Mouse (Mus musculus): ENCODE results near the gene Cxcl12. TPM values are rescaled to one million over a fixed set of nuclear protein-coding genes. Genes with fewer than 3 reads are reported as not detected.

Gene Cxcl12
- polyA plus RNA-seq (2016; fragmentation: Nextera tagmentation; extraction: Ambion mirVana), result 63.6 and 67.1 TPM in 2 replicates

DNA sequence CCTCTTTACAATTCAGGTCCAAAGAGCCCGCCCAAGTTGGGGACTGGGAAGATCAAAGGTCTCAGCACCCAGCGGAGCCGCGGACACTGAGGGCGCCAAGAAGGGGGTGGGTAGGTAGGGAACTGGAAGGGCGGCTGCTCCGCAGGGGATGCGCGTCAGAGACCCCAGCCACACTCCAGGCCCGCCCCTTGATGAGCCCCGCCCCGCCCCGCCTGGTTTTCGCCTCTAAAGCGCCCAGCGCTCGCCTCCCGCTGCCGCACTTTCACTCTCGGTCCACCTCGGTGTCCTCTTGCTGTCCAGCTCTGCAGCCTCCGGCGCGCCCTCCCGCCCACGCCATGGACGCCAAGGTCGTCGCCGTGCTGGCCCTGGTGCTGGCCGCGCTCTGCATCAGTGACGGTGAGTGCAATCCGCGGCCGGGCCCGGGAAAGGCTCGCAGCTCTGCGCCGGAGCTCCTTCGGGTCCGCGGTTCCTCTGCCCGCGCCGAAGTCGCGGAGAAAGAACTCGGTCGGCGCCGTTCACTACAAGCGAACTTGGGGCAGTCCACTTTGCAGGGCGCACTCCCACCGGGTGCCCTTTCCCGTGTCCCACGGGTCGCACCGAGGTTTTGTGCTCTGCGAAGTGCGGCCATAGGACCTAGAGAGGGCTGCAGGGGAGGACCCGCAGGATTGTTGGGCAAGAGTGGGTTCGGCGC, at the start of gene Cxcl12:
TSS of gene Cxcl12 (plus strand) at position 215 of the 691 bp plus-strand sequence.
- Histone ChIP-seq H3K27me3 (ENCODE audit: insufficient read depth, poor library complexity, severe bottlenecking) (peaks cover 79% of the 10 kb centered on the region), H3K27ac (peak within 1 kb of the TSS; percentile 87), H3K4me3 (peak within 1 kb of the TSS; percentile 71), H3K9me3 (no peaks in the 10 kb centered on the region), H3K4me1 (replicated peaks) (peaks cover 39% of the 10 kb centered on the region), H3K36me3 (no peaks in the 10 kb centered on the region)
- WGBS, result under 1% methylated on average over 64 of the region's 64 CpGs
- peak; percentile 81 for DNase-seq (ENCODE audit: low spot score)

DNA sequence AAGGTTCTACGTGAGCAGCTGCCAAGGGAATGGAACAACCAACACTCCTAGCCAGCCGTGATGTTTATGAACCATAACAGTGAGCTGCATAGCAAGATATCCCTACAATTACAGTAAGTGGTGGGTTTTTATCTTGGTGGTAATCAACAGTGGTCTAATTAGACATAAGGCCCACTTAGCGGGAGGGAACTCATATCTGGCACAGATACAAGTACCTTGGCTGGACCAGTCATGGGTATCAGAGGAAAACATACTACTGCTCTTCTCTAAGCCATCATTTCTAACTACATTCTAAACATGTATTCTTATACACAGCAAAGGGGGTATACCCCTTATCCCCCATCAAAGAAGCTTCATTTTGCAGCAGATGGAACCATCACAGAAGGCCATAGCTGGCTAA, 46.3 kb upstream of the Cxcl12 start:
- Histone ChIP-seq H3K4me3 (no peak overlapping the region), H3K4me1 (replicated peaks) (no peaks in the 10 kb centered on the region), H3K27me3 (ENCODE audit: insufficient read depth, poor library complexity, severe bottlenecking) (no peaks in the 10 kb centered on the region), H3K27ac (no peak overlapping the region), H3K36me3 (no peaks in the 10 kb centered on the region), H3K9me3 (no peaks in the 10 kb centered on the region)
- DNase-seq (ENCODE audit: low spot score), result no peak
- 94% methylated on average over 3 of the region's 3 CpGs for WGBS

DNA sequence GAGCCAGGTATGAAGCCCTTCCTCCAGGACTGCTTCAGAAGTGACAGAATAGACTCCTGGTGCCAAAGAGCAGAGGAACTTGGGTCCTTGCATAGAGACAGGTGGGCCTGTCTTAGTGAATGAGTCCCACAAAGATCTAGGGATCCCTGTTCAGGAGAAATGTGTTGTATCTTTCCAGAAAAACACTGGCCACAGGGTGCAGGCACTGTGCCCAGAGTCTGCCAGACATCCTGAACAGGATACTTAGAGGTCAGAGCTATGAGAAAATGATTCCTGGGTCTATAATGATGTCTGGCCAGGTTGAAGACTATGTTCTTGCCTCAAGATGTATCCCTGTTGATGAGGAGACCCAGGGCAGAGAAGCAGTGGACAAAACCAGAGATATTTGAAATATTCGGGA, 42.0 kb upstream of the Cxcl12 start:
- WGBS, result 88% methylated on average over 1 of the region's 1 CpGs

DNA sequence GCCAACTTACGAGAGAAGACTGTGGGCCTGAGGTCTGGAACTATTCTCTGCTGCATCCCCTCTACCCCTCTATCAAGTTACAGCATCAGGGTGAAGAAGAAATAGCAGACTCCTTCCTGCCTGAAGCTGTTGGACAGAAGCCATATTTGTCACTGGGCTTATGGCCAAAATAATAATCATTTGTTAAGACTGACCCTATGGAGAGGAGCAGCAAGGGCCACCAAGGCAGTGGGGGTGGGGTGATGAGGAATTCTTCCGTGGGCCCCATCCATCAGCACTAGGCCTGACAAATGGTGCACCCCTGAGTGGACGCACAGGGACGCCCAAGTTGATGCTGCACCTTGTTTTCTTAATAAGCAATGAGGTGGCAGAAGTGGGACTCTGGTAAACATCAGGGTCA, 38.9 kb upstream of the Cxcl12 start:
- no peaks in the 10 kb centered on the region for H3K9me3 ChIP-seq
- H3K27ac ChIP-seq, result no peak overlapping the region
- 78% methylated on average over 4 of the region's 4 CpGs for WGBS
- H3K4me1 ChIP-seq (replicated peaks), result peaks cover 24% of the 10 kb centered on the region
- H3K4me3 ChIP-seq, result no peak overlapping the region
- no peaks in the 10 kb centered on the region for H3K36me3 ChIP-seq
- no peaks in the 10 kb centered on the region for H3K27me3 ChIP-seq (ENCODE audit: insufficient read depth, poor library complexity, severe bottlenecking)
- DNase-seq (ENCODE audit: low spot score), result no peak

More for the DNA sequence above, 42.0 kb upstream of the Cxcl12 start:
- H3K27me3 ChIP-seq (ENCODE audit: insufficient read depth, poor library complexity, severe bottlenecking), result no peaks in the 10 kb centered on the region
- peaks cover 13% of the 10 kb centered on the region for H3K4me1 ChIP-seq (replicated peaks)
- no peaks in the 10 kb centered on the region for H3K9me3 ChIP-seq
- no peaks in the 10 kb centered on the region for H3K36me3 ChIP-seq
- no peak overlapping the region for H3K4me3 ChIP-seq
- DNase-seq (ENCODE audit: low spot score), result no peak
- H3K27ac ChIP-seq, result no peak overlapping the region

DNA sequence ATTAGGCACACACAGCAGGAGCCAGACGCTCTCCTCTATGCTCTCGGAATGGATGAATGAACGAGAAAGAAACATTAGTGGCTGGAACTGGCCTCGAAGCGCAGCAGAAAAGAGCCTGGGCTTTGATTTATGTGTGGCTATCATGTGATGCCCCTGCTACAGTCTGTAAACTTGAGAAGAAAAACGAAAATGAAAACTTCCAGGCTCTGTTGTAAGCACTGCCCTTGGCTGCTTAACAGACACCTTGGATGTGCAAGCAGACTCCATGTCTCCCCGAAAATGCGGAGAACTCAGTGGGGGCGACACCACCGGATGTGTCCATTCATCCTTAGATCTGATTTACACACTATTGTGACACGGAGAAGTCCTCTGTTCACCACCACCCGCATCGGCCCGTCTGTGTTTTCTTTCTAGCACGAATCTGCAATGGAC, 37.6 kb upstream of the Cxcl12 start:
- 51% methylated on average over 15 of the region's 15 CpGs for WGBS
- Histone ChIP-seq H3K4me3 (no peak overlapping the region), H3K27ac (0 out of 2 replicates have a peak overlapping the region, but pooled peaks have one; percentile 16), H3K27me3 (ENCODE audit: insufficient read depth, poor library complexity, severe bottlenecking) (no peaks in the 10 kb centered on the region), H3K9me3 (no peaks in the 10 kb centered on the region), H3K4me1 (replicated peaks) (peaks cover 24% of the 10 kb centered on the region), H3K36me3 (no peaks in the 10 kb centered on the region)
- no peak for DNase-seq (ENCODE audit: low spot score)

DNA sequence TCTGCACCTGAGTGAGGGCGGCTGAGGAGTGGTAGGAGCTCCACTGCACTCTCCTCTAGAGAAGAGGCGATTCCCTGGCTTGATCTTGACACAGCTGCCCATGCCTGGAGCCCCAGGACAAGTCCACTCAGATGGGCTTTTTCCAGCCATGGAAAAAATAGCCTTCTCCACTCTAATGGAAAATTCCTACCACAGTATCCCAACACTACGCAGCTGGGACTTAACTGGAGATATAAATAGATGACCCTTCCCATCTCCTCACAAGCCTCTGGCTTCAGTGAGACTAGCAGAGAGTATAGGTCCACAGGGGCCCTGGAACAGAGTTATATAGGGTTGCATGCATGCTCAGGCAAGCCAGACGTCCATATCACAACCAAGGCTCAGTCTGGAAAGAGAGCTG, 33.8 kb upstream of the Cxcl12 start:
- Histone ChIP-seq H3K9me3 (no peaks in the 10 kb centered on the region), H3K4me1 (replicated peaks) (peaks cover 24% of the 10 kb centered on the region), H3K36me3 (no peaks in the 10 kb centered on the region), H3K27me3 (ENCODE audit: insufficient read depth, poor library complexity, severe bottlenecking) (no peaks in the 10 kb centered on the region), H3K4me3 (no peak overlapping the region), H3K27ac (no peak overlapping the region)
- 85% methylated on average over 4 of the region's 4 CpGs for WGBS
- DNase-seq (ENCODE audit: low spot score), result no peak

DNA sequence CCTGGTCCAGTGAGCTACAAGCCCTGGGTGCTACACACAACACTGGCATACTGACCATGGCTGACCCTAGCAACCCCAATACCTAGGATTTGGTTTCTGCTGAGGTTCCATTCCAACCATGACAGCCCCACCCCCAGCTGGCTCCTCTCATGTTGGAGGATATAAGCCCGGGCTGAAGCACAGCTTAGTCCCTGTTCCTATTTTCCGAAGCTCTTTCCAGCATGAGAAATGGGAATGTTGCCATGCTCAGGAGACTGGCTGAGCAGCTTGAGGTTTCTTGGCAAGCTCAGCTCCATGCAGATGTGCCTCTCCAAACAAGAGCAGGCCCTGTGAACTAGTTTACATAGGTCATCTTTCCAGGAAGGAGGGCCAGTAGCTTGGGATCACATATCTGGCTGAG, 30.6 kb upstream of the Cxcl12 start:
- H3K27ac ChIP-seq, result no peak overlapping the region
- DNase-seq (ENCODE audit: low spot score), result no peak
- no peak overlapping the region for H3K4me3 ChIP-seq
- no peaks in the 10 kb centered on the region for H3K36me3 ChIP-seq
- H3K27me3 ChIP-seq (ENCODE audit: insufficient read depth, poor library complexity, severe bottlenecking), result no peaks in the 10 kb centered on the region
- WGBS, result 89% methylated on average over 2 of the region's 2 CpGs
- H3K9me3 ChIP-seq, result no peaks in the 10 kb centered on the region
- H3K4me1 ChIP-seq (replicated peaks), result peaks cover 3% of the 10 kb centered on the region; the same call in 1 of the 2 replicates

DNA sequence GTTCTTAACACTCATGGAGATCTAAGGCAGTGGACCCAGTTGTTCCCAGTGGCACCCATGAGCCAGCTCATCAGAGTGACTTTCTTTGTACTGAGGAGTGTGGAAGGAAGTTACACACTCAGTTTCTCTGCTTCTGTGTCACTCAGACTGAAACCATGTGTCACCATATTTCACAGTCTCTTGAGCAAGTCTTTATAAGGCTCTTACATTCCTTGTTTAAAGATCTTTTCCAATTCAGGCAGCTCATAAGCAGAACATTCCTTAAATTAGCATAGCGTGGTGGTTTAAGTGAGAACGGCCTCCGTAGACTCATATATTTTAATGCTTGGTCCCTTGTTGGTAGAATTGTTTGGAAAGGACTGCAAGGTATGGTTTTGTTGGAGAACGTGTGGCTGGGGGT, 27.4 kb upstream of the Cxcl12 start:
- Histone ChIP-seq H3K4me1 (replicated peaks) (no peaks in the 10 kb centered on the region), H3K36me3 (no peaks in the 10 kb centered on the region), H3K27me3 (ENCODE audit: insufficient read depth, poor library complexity, severe bottlenecking) (no peaks in the 10 kb centered on the region), H3K9me3 (no peaks in the 10 kb centered on the region), H3K27ac (no peak overlapping the region), H3K4me3 (no peak overlapping the region)
- WGBS, result 90% methylated on average over 4 of the region's 4 CpGs
- no peak for DNase-seq (ENCODE audit: low spot score)

DNA sequence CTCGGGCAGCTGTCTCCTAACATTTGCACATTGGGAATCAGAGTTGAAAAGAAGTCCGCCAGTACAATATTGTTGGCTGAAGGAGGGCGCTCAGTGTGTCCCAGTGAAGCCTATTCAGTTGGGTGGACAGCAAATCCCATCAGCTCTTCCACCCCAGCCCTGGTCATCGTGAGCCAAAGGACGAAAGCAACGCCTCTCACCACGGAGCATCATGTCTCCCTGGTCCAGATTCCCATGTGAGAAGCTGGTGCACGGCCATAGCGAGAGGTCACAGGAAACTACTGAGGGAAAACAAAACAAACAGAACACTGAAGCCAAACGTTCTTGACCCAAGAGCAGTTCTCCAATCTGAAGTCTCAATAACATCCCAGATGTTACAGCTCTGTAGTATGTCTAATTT, 21.4 kb upstream of the Cxcl12 start:
- Histone ChIP-seq H3K27me3 (ENCODE audit: insufficient read depth, poor library complexity, severe bottlenecking) (peaks cover 13% of the 10 kb centered on the region; the same call in 1 of the 2 replicates), H3K4me1 (replicated peaks) (peaks cover 8% of the 10 kb centered on the region), H3K36me3 (no peaks in the 10 kb centered on the region), H3K27ac (no peak overlapping the region), H3K9me3 (no peaks in the 10 kb centered on the region), H3K4me3 (no peak overlapping the region)
- 76% methylated on average over 10 of the region's 10 CpGs for WGBS
- DNase-seq (ENCODE audit: low spot score), result no peak

DNA sequence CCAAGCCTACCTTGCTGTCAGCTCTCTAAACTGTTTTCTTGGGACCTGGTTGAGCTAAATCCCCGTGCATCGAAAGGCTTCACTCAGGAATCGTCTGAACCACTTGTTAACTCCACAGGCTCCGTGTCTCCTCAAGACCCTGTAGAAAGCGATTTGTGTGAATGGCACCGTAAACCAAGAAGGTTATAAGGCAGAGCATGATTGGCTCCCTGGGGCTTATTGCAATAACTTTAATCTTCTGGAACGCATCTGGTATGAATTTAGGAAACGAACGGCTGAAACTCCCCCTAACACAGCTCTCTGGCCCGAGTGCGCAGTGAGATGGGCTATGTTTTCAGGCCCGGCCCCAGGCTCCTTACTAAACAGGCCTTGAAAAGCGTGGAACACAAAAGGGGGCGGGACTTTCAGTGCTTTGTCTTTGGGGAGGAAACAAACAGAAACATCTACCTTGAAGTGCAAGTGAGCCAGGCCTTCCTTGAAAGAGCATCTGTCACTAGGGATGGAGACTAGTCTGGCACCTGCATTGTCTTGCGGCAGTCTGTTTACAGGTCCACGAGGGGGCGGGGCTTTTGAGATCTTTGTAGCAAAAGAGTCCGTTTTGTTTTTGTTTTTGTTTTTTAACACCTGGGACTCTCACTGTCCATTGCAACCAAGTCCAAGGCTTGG, 16.7 kb upstream of the Cxcl12 start:
- DNase-seq (ENCODE audit: low spot score), result peak; percentile 37
- H3K27ac ChIP-seq, result no peak overlapping the region
- H3K4me3 ChIP-seq, result no peak overlapping the region
- WGBS, result 14% methylated on average over 18 of the region's 18 CpGs
- H3K9me3 ChIP-seq, result no peaks in the 10 kb centered on the region
- peaks cover 17% of the 10 kb centered on the region; the same call in 1 of the 2 replicates for H3K27me3 ChIP-seq (ENCODE audit: insufficient read depth, poor library complexity, severe bottlenecking)
- no peaks in the 10 kb centered on the region for H3K36me3 ChIP-seq
- peaks cover 9% of the 10 kb centered on the region for H3K4me1 ChIP-seq (replicated peaks)

DNA sequence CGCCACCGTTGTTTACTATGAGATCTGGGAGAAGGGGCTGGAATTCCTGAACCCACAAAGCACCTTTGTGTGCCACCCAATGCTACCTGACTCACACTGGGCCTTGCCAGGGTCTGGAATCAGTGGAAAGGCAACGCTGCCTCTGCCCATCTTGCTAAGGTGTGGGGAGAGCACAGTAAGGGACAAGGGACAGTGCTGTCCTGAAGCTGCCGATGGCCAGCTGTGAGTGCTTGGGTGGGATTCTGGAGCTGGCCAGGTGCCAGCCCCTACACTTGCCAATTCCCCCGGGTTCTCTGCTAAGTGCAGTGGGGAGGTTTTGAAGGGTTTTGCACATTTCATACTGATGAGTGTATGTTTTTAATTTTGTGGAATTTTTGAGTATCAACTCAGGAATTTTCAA, 15.3 kb upstream of the Cxcl12 start:
- H3K27me3 ChIP-seq (ENCODE audit: insufficient read depth, poor library complexity, severe bottlenecking), result peaks cover 17% of the 10 kb centered on the region; the same call in 1 of the 2 replicates
- peaks cover 18% of the 10 kb centered on the region for H3K4me1 ChIP-seq (replicated peaks)
- H3K9me3 ChIP-seq, result no peaks in the 10 kb centered on the region
- WGBS, result 88% methylated on average over 5 of the region's 5 CpGs
- H3K4me3 ChIP-seq, result no peak overlapping the region
- H3K36me3 ChIP-seq, result no peaks in the 10 kb centered on the region
- DNase-seq (ENCODE audit: low spot score), result no peak
- H3K27ac ChIP-seq, result no peak overlapping the region

DNA sequence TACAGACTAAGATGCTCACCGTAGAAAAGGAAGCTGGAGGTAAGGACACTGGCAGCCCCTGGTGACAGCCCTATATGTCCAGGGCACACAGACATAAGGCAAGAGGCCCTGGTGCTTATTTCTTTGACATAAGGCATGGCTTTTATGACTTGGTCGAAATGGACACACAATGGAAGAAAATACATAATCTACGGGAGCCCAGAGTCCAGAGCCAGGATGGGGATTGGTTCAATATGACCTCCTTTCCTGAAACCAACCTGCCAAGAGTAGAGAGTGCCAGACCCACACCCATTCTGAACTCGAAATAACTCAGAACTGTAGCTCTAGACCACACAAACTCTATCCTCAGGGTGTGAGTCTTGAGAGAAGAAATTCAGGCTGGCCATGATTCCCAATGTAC, 11.5 kb upstream of the Cxcl12 start:
- H3K9me3 ChIP-seq, result no peaks in the 10 kb centered on the region
- H3K27ac ChIP-seq, result no peak overlapping the region
- no peak for DNase-seq (ENCODE audit: low spot score)
- H3K27me3 ChIP-seq (ENCODE audit: insufficient read depth, poor library complexity, severe bottlenecking), result 0 out of 2 replicates have a peak, but pooled peaks cover 4% of the 10 kb centered on the region
- peaks cover 12% of the 10 kb centered on the region for H3K4me1 ChIP-seq (replicated peaks)
- H3K4me3 ChIP-seq, result no peak overlapping the region
- no peaks in the 10 kb centered on the region for H3K36me3 ChIP-seq
- WGBS, result 82% methylated on average over 4 of the region's 4 CpGs
